Mouse (Mus musculus) heart, embryonic 16.5 days (tissue): Measurements from ENCODE around the gene Lcn3. TPM values are rescaled to one million over a fixed set of nuclear protein-coding genes. Genes with fewer than 3 reads are reported as not detected.

Experiments
- ATAC-seq: fragments of 200-750 bp; cut with Nextera tagmentation; replicated peaks from 2 replicates; pipeline ENCODE4 v1.8.0; 2017; ENCODE audit warnings: moderate number of reproducible peaks; ENCODE audit not compliant: insufficient read depth, low FRiP score; ENCODE audit errors: extremely low read depth
- H3K27ac ChIP-seq: fragments of 300-500 bp; sonication (generic); 2 replicates; pipeline ENCODE4 v1.5.1; 2014; ENCODE audit warnings: mild to moderate bottlenecking, low read length, control low read depth, moderate library complexity
- H3K27me3 ChIP-seq: fragments of 300-500 bp; sonication (generic); 2 replicates; pipeline ENCODE4 v1.6.1; 2014; ENCODE audit warnings: low read length, mixed read lengths; ENCODE audit not compliant: control insufficient read depth, insufficient read depth
- H3K36me3 ChIP-seq: fragments of 300-500 bp; sonication (generic); 2 replicates; pipeline ENCODE4 v1.6.1; 2014; ENCODE audit not compliant: control insufficient read depth, insufficient read depth
- H3K4me1 ChIP-seq: fragments of 300-500 bp; sonication (generic); 2 replicates; pipeline ENCODE4 v1.6.1; 2014; ENCODE audit warnings: low read length, mixed read lengths; ENCODE audit not compliant: control insufficient read depth, insufficient read depth
- H3K4me2 ChIP-seq: fragments of 300-500 bp; sonication (generic); 2 replicates; pipeline ENCODE4 v1.6.1; 2014; ENCODE audit warnings: low read depth, mild to moderate bottlenecking, control low read depth, low read length
- H3K4me3 ChIP-seq: fragments of 300-500 bp; sonication (generic); 2 replicates; pipeline ENCODE4 v1.5.1; 2014; ENCODE audit warnings: mild to moderate bottlenecking, control low read depth, low read length
- H3K9ac ChIP-seq: fragments of 300-500 bp; sonication (generic); 2 replicates; pipeline ENCODE4 v1.6.1; 2014; ENCODE audit warnings: low read length, control low read depth
- H3K9me3 ChIP-seq: fragments of 300-500 bp; sonication (generic); replicated peaks from 2 replicates; pipeline ENCODE4 v1.6.1; 2016; ENCODE audit warnings: low read length; ENCODE audit not compliant: control insufficient read depth
- WGBS: fragments of 180-500 bp; shearing (Covaris S2); extraction: QIAGEN DNeasy Blood & Tissue Kit; methylation state at CpG from one replicate; pipeline ENCODE4 v1.1.7; 2014; 5-methylcytosine and 5-hydroxymethylcytosine counted together
- polyA plus RNA-seq: library from polyadenylated mRNA; unstranded; fragments of >200 nt; fragmentation: Nextera tagmentation; extraction: Ambion mirVana; gene quantifications from 2 replicates; pipeline ENCODE4 v1.2.1, GENCODE M21; 2015

Lcn3 gene
- polyA plus RNA-seq, 1 experiment from 2014 or later = not detected

GRCm38 (mm10) chr2:25774640-25775039, 9.3 kb downstream of the Lcn3 start:
- H3K27me3 ChIP-seq = no peaks in the 10 kb centered on the region
- no peaks in the 10 kb centered on the region for H3K36me3 ChIP-seq
- WGBS = 69% methylated on average over 2 of the region's 2 CpGs
- no peaks in the 10 kb centered on the region for H3K9me3 ChIP-seq
- ATAC-seq = no peak
- H3K27ac ChIP-seq = no peak overlapping the region
- no peak overlapping the region for H3K4me2 ChIP-seq
- no peak overlapping the region for H3K4me3 ChIP-seq
- no peaks in the 10 kb centered on the region for H3K4me1 ChIP-seq
- no peak overlapping the region for H3K9ac ChIP-seq

- H3K4me1 ChIP-seq = no peaks in the 10 kb centered on the region
- H3K9ac ChIP-seq = no peak overlapping the region
- no peak overlapping the region for H3K4me3 ChIP-seq
- no peak overlapping the region for H3K4me2 ChIP-seq
- ATAC-seq = no peak
- no peak overlapping the region for H3K27ac ChIP-seq
- no peaks in the 10 kb centered on the region for H3K9me3 ChIP-seq
- no peaks in the 10 kb centered on the region for H3K36me3 ChIP-seq
- 72% methylated on average over 3 of the region's 3 CpGs for WGBS
- H3K27me3 ChIP-seq = peaks cover 2% of the 10 kb centered on the region; the same call in 1 of the 2 replicates
Measured at GRCm38 (mm10) chr2:25775991-25776390, 10.6 kb downstream of the Lcn3 start.

GRCm38 (mm10) chr2:25776717-25777116, 11.3 kb downstream of the Lcn3 start, which contains the start of gene Lcn11:
TSS of gene Lcn11 (plus strand) at chr2:25777017.
- no peak within 1 kb of the TSS for H3K27ac ChIP-seq

GRCm38 (mm10) chr2:25779076-25779475, 13.7 kb downstream of the Lcn3 start:
- Histone ChIP-seq H3K4me2 (no peak overlapping the region), H3K9ac (no peak overlapping the region), H3K27me3 (peaks cover 2% of the 10 kb centered on the region; the same call in 1 of the 2 replicates), H3K27ac (no peak overlapping the region), H3K9me3 (no peaks in the 10 kb centered on the region), H3K36me3 (no peaks in the 10 kb centered on the region), H3K4me3 (no peak overlapping the region), H3K4me1 (no peaks in the 10 kb centered on the region)
- WGBS = 67% methylated on average over 9 of the region's 9 CpGs
- ATAC-seq = no peak

More at GRCm38 (mm10) chr2:25776717-25777116, 11.3 kb downstream of the Lcn3 start, which contains the start of gene Lcn11:
- no peak within 1 kb of the TSS for H3K4me2 ChIP-seq
- no peak within 1 kb of the TSS for H3K4me3 ChIP-seq
- no peak for ATAC-seq
- H3K9ac ChIP-seq = no peak within 1 kb of the TSS
- H3K4me1 ChIP-seq = no peaks in the 10 kb centered on the region
- WGBS = 87% methylated on average over 1 of the region's 1 CpGs
- H3K36me3 ChIP-seq = no peaks in the 10 kb centered on the region
- H3K27me3 ChIP-seq = peaks cover 2% of the 10 kb centered on the region; the same call in 1 of the 2 replicates
- H3K9me3 ChIP-seq = no peaks in the 10 kb centered on the region

GRCm38 (mm10) chr2:25780921-25781320, 15.6 kb downstream of the Lcn3 start:
- no peak overlapping the region for H3K4me2 ChIP-seq
- ATAC-seq = no peak
- no peak overlapping the region for H3K9ac ChIP-seq
- peaks cover 4% of the 10 kb centered on the region; the same call in 1 of the 2 replicates for H3K27me3 ChIP-seq
- H3K36me3 ChIP-seq = no peaks in the 10 kb centered on the region
- H3K27ac ChIP-seq = no peak overlapping the region
- 52% methylated on average over 4 of the region's 4 CpGs for WGBS
- no peaks in the 10 kb centered on the region for H3K4me1 ChIP-seq
- no peak overlapping the region for H3K4me3 ChIP-seq
- no peaks in the 10 kb centered on the region for H3K9me3 ChIP-seq

GRCm38 (mm10) chr2:25781957-25782356, 16.6 kb downstream of the Lcn3 start, which contains the start of gene Gm13539:
TSS of gene Gm13539 (plus strand) at chr2:25782257.
- WGBS = 68% methylated on average over 3 of the region's 3 CpGs
- Histone ChIP-seq H3K4me3 (no peak within 1 kb of the TSS), H3K27ac (no peak within 1 kb of the TSS)

GRCm38 (mm10) chr2:25785573-25786322, 20.4 kb downstream of the Lcn3 start:
- Histone ChIP-seq H3K36me3 (no peaks in the 10 kb centered on the region), H3K9me3 (no peaks in the 10 kb centered on the region), H3K27me3 (peaks cover 4% of the 10 kb centered on the region; the same call in 1 of the 2 replicates), H3K4me3 (no peak overlapping the region), H3K9ac (no peak overlapping the region), H3K27ac (no peak overlapping the region), H3K4me2 (no peak overlapping the region), H3K4me1 (no peaks in the 10 kb centered on the region)
- WGBS = 61% methylated on average over 5 of the region's 5 CpGs
- ATAC-seq = no peak

More at GRCm38 (mm10) chr2:25781957-25782356, 16.6 kb downstream of the Lcn3 start, which contains the start of gene Gm13539:
- Histone ChIP-seq H3K36me3 (no peaks in the 10 kb centered on the region), H3K4me2 (no peak within 1 kb of the TSS), H3K4me1 (no peaks in the 10 kb centered on the region), H3K9ac (no peak within 1 kb of the TSS), H3K27me3 (peaks cover 4% of the 10 kb centered on the region; the same call in 1 of the 2 replicates), H3K9me3 (no peaks in the 10 kb centered on the region)
- ATAC-seq = no peak

- 66% methylated on average over 3 of the region's 3 CpGs for WGBS
- no peak overlapping the region for H3K4me3 ChIP-seq
- ATAC-seq = no peak
- H3K27me3 ChIP-seq = peaks cover 2% of the 10 kb centered on the region; the same call in 1 of the 2 replicates
- H3K9me3 ChIP-seq = no peaks in the 10 kb centered on the region
- H3K36me3 ChIP-seq = no peaks in the 10 kb centered on the region
- no peak overlapping the region for H3K4me2 ChIP-seq
- no peak overlapping the region for H3K9ac ChIP-seq
- no peaks in the 10 kb centered on the region for H3K4me1 ChIP-seq
- H3K27ac ChIP-seq = no peak overlapping the region
Measured at GRCm38 (mm10) chr2:25789092-25789491, 23.7 kb downstream of the Lcn3 start.

- 0 out of 2 replicates have a peak, but pooled peaks have one; percentile 18 for ATAC-seq
- no peaks in the 10 kb centered on the region for H3K27me3 ChIP-seq
- H3K9me3 ChIP-seq = no peaks in the 10 kb centered on the region
- no peak overlapping the region for H3K27ac ChIP-seq
- H3K36me3 ChIP-seq = no peaks in the 10 kb centered on the region
- no peak overlapping the region for H3K9ac ChIP-seq
- H3K4me3 ChIP-seq = no peak overlapping the region
- no peaks in the 10 kb centered on the region for H3K4me1 ChIP-seq
- H3K4me2 ChIP-seq = no peak overlapping the region
- 19% methylated on average over 2 of the region's 2 CpGs for WGBS
Measured at GRCm38 (mm10) chr2:25797635-25798034, 32.3 kb downstream of the Lcn3 start.
